Mouse (Mus musculus) hindbrain, embryonic 12.5 days (tissue): ENCODE results near the gene Arl13b. TPM values are rescaled to one million over a fixed set of nuclear protein-coding genes. Genes with fewer than 3 reads are reported as not detected.

ENCODE experiments used
- ATAC-seq: fragments of 200-750 bp; cut with Nextera tagmentation; 2 replicates; pipeline ENCODE4 v1.8.0; 2017; ENCODE audit warnings: moderate TSS enrichment; ENCODE audit not compliant: low FRiP score
- H3K27ac ChIP-seq: fragments of 300-500 bp; sonication (generic); 2 replicates; pipeline ENCODE4 v1.5.1; 2016; ENCODE audit warnings: mild to moderate bottlenecking
- H3K27me3 ChIP-seq: fragments of 300-500 bp; sonication (generic); 2 replicates; pipeline ENCODE4 v1.6.1; 2016; ENCODE audit warnings: mild to moderate bottlenecking
- H3K36me3 ChIP-seq: fragments of 300-500 bp; sonication (generic); 2 replicates; pipeline ENCODE4 v1.6.1; 2016; ENCODE audit warnings: mild to moderate bottlenecking
- H3K4me1 ChIP-seq: fragments of 300-500 bp; sonication (generic); 2 replicates; pipeline ENCODE4 v1.6.1; 2016
- H3K4me2 ChIP-seq: fragments of 300-500 bp; sonication (generic); replicated peaks from 2 replicates; pipeline ENCODE4 v1.6.1; 2016; ENCODE audit warnings: mild to moderate bottlenecking
- H3K4me3 ChIP-seq: fragments of 300-500 bp; sonication (generic); 2 replicates; pipeline ENCODE4 v1.5.1; 2016; ENCODE audit warnings: mild to moderate bottlenecking
- H3K9ac ChIP-seq: fragments of 300-500 bp; sonication (generic); 2 replicates; pipeline ENCODE4 v1.6.1; 2016; ENCODE audit warnings: mild to moderate bottlenecking, moderate library complexity
- H3K9me3 ChIP-seq: fragments of 300-500 bp; sonication (generic); replicated peaks from 2 replicates; pipeline ENCODE4 v1.6.1; 2016; ENCODE audit warnings: mild to moderate bottlenecking
- WGBS: fragments of 180-500 bp; shearing (Covaris S2); methylation state at CpG from one replicate; pipeline ENCODE4 v1.1.7; 2016; 5-methylcytosine and 5-hydroxymethylcytosine counted together
- microRNA-seq: library from miRNA; unstranded; fragments of <30 nt; microRNA quantifications from one replicate; pipeline ENCODE4, GENCODE M21; 2017
- polyA plus RNA-seq: library from polyadenylated mRNA; unstranded; fragments of >200 nt; fragmentation: Nextera tagmentation; extraction: Ambion mirVana; gene quantifications from 2 replicates; pipeline ENCODE4 v1.2.1, GENCODE M21; 2016

Arl13b gene
- polyA plus RNA-seq, 1 experiment from 2014 or later: 21.0 TPM

GRCm38 (mm10) chr16:62755307-62755706 is 91.5 kb downstream of the Arl13b start:
- 0 out of 2 replicates have a peak, but pooled peaks cover 3% of the 10 kb centered on the region for H3K36me3 ChIP-seq
- no peak overlapping the region for H3K4me2 ChIP-seq
- H3K27me3 ChIP-seq: no peaks in the 10 kb centered on the region
- no peaks in the 10 kb centered on the region for H3K9me3 ChIP-seq
- H3K4me3 ChIP-seq: no peak overlapping the region
- WGBS: 91% methylated on average over 6 of the region's 6 CpGs
- no peak for ATAC-seq
- H3K9ac ChIP-seq: no peak overlapping the region
- no peak overlapping the region for H3K27ac ChIP-seq
- H3K4me1 ChIP-seq: no peaks in the 10 kb centered on the region

GRCm38 (mm10) chr16:62753597-62753996 is 93.2 kb downstream of the Arl13b start:
- ATAC-seq: no peak
- Histone ChIP-seq H3K4me3 (no peak overlapping the region), H3K9me3 (no peaks in the 10 kb centered on the region), H3K4me1 (no peaks in the 10 kb centered on the region), H3K27ac (no peak overlapping the region), H3K4me2 (no peak overlapping the region), H3K9ac (no peak overlapping the region), H3K27me3 (no peaks in the 10 kb centered on the region), H3K36me3 (no peaks in the 10 kb centered on the region)
- WGBS: 84% methylated on average over 1 of the region's 1 CpGs

GRCm38 (mm10) chr16:62753079-62753478 is 93.8 kb downstream of the Arl13b start:
- H3K9me3 ChIP-seq: no peaks in the 10 kb centered on the region
- no peak overlapping the region for H3K4me2 ChIP-seq
- H3K27ac ChIP-seq: no peak overlapping the region
- no peaks in the 10 kb centered on the region for H3K27me3 ChIP-seq
- H3K4me3 ChIP-seq: no peak overlapping the region
- no peak overlapping the region for H3K9ac ChIP-seq
- no peaks in the 10 kb centered on the region for H3K4me1 ChIP-seq
- no peak for ATAC-seq
- 90% methylated on average over 4 of the region's 4 CpGs for WGBS
- no peaks in the 10 kb centered on the region for H3K36me3 ChIP-seq

GRCm38 (mm10) chr16:62745875-62746274 is 101.0 kb downstream of the Arl13b start:
- H3K4me2 ChIP-seq: no peak overlapping the region
- no peaks in the 10 kb centered on the region for H3K36me3 ChIP-seq
- no peaks in the 10 kb centered on the region for H3K27me3 ChIP-seq
- H3K9ac ChIP-seq: no peak overlapping the region
- H3K9me3 ChIP-seq: no peaks in the 10 kb centered on the region
- H3K4me3 ChIP-seq: no peak overlapping the region
- 87% methylated on average over 2 of the region's 2 CpGs for WGBS
- H3K4me1 ChIP-seq: no peaks in the 10 kb centered on the region
- ATAC-seq: no peak
- no peak overlapping the region for H3K27ac ChIP-seq

Small RNA genes lying within 50 kb of the gene (microRNA-seq; reads per million reads assigned to microRNA genes)
- gene Gm25986: not detected

Other genes with a start within 250 kb of the Arl13b start
- gene Nsun3, start 60.2 kb downstream of the Arl13b start, polyA plus RNA-seq: 10.5 and 12.6 TPM in 2 replicates
- 0.48 and 0.50 TPM in 2 replicates for gene Stx19, start 32.4 kb downstream of the Arl13b start, polyA plus RNA-seq
- gene Pros1, start 7.3 kb upstream of the Arl13b start, polyA plus RNA-seq: 20.1 and 22.4 TPM in 2 replicates